Mouse (Mus musculus) central nervous system, embryonic 11.5 days (tissue): ENCODE data around the gene Agtr1b. TPM values are rescaled to one million over a fixed set of nuclear protein-coding genes. Genes with fewer than 3 reads are reported as not detected.

Experiments
- polyA plus RNA-seq: library from polyadenylated mRNA; depleted of rRNA; stranded (reverse); fragments of >200 nt; gene quantifications from 2 replicates; pipeline ENCODE4 v1.2.3, GENCODE M21; 2012; rRNA removed

The Agtr1b gene
- 0.05 and 0.15 TPM in 2 replicates for polyA plus RNA-seq

GRCm38 (mm10) chr3:20366558-20367522 lies at the start of gene Agtr1b:
Gene Agtr1b (minus strand): TSS chr3:20367177.

GRCm38 (mm10) chr3:20275633-20276032 lies 91.3 kb downstream of the Agtr1b start, which contains the start of gene Cpb1:
Gene Cpb1 (minus strand): TSS chr3:20275733.

Other genes starting within 250 kb of the Agtr1b start
- gene Gyg, start 211.9 kb downstream of the Agtr1b start, polyA plus RNA-seq: 18.1 and 39.9 TPM in 2 replicates
- gene Cpa3, start 125.0 kb downstream of the Agtr1b start, polyA plus RNA-seq: 0.49 and 0.93 TPM in 2 replicates
- gene Cpb1, start 91.4 kb downstream of the Agtr1b start, polyA plus RNA-seq: 0.04 and 0.08 TPM in 2 replicates